Mouse (Mus musculus) MEL-GATA-1-ER (cell line): ENCODE results near the gene Arid1a.
"Not testable (repeated sequence)": the region's sequence is repeated elsewhere in the genome, so short reads cannot be mapped to it uniquely, and the experiment has no call there.

ENCODE experiments used
- DNase-seq: peaks from one replicate; pipeline ENCODE4 v3.0.0-alpha.2; 2012; ENCODE audit warnings: low read depth; ENCODE audit errors: extremely low read depth

Arid1a gene

DNA sequence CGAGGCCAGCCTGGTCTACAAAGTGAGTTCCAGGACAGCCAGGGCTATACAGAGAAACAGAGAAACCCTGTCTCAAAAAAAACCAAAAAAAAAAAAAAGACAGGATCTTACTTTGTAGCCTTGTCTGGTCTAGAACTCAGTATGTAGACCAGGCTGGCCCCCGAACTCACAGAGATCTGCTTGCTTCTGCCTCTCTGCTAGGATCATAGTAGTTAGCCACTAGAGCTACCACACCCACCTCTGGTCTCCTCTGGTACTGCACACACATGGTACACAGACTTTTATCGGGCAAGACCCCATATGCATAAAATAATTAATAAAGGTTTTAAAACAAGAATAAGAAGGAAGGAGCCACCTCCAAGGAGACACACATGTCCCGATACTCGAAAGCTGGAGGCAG lies 102.5 kb downstream of the Arid1a start:
- not testable (repeated sequence) for DNase-seq

DNA sequence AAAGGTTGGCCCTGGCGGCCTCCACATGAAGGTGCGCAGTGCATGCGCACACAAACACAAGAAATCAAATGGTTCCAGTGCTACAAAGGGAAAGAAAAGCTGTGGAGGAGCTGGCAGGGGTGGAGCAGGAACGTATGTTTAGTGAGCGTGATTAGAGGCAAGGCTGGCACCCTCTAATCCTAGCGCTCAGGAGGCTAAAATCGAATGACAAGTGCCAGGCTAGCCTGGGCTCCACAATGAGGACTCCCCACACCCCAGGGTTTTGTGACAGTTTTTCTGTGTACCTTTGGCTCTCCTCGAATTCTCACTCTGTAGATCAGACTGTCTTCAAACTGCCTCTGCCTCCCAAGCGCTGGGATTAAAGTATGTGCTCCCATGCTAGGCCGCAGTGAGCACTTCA lies 103.8 kb downstream of the Arid1a start:
- no peak for DNase-seq

DNA sequence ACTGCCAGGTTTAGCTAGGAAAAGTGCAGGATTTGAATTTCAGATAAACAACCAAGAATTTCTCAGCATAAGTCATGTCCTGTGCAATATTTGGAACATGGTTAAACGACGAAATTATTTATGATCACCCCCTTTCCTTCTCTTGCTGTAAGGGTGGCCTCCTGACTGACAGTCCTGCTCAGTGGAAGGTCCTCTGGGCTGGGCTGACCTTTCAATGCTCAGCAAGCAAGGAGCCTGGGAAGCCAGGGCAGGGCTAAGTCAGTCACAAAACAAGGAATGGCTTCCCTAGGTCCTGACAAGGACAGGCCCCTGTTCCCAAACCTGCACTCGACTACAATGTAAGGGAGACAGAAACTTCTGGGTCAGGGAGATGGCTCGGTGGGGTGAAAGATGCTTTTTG lies 104.6 kb downstream of the Arid1a start:
- no peak for DNase-seq

DNA sequence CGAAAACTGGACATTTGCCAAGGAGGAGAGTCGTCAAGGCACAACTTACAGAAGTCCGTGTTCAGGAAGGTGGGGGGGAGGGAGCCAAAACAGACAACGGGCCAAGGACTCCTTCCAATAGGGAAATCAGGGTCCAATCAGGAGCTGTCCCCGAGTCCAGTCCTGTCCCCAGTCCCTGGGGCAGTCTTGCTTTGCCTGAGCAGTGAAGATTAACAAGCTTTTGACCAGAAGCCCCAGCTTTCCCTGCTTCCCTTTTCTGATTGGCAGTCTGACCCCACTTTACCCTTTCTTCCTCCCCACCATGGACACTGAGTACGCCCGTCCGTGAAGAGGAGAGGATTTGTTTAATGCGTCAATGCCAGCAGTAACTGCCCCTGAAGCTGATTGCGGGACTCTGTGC lies 105.1 kb downstream of the Arid1a start:
- DNase-seq = no peak

DNA sequence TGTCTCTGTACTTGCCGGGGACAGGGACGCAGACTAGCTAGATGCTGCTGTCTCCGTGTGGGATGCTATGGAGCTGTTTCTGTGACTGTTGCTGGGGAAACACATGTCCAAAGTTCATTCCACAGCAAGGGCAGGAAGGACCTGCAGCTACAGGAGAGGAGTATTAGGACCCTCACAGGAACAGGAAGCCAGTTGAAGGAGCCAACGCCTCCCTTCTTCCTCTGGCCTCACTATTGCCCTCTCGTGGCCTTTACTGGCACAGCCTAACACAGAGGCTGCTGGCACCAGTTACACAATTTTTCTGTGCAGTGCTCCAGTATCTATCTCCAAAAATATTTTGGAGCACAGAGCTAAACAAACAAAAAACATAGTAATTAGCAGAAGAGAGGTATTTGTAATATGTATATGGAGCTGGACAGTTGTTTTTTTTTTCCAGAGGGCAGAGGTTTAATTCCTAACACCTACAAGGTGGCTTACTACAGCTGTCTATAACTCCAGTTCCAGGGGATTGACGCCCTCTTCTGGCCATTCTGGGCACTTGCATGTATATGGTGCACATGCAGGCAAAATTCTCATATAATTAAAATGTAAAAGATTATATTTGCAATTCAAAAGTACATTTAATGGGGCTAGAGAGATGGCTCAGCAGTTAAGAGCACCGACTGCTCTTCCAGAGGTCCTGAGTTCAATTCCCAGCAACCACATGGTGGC lies 106.4 kb downstream of the Arid1a start, which contains the start of gene Zdhhc18:
Gene Zdhhc18 (minus strand): TSS at position 166 of the 711 bp plus-strand sequence.
- DNase-seq = peak; percentile 84

DNA sequence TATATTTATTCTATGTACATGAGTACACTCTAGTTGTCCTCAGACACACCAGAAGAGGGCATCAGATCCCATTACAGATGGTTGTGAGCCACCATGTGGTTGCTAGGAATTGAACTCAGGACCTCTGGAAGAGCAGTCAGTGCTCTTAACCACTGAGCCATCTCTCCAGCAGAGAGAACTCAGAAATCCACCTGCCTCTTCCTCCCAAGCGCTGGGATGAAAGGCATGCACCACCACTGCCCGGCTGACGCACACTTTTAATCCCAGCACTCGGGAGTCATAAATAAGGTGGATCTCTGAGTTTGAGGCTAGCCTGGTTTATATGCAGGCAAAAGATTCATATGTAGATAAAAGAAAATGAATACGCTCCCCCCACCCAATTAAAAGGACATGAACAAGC lies 107.1 kb downstream of the Arid1a start:
- not testable (repeated sequence) for DNase-seq

DNA sequence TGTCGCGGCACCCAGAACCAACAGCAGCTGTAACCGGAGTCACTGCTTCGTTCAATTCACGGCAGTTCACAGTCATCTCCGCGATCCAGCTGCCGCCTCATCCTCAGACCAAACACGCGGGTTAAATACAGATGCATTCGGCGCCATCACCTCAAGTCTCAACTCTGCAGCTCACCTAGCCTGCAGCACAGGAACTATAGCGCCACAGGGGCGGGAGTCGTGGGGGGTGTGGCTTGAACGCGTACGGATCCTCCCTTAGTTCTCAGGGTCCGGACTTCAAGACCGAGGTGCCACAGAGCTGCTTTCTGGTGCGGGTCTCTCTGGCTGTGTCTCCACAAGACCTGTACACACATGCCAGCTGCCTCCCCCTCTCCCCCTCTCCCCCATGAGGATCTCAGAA lies 110.9 kb downstream of the Arid1a start:
- DNase-seq = no peak

DNA sequence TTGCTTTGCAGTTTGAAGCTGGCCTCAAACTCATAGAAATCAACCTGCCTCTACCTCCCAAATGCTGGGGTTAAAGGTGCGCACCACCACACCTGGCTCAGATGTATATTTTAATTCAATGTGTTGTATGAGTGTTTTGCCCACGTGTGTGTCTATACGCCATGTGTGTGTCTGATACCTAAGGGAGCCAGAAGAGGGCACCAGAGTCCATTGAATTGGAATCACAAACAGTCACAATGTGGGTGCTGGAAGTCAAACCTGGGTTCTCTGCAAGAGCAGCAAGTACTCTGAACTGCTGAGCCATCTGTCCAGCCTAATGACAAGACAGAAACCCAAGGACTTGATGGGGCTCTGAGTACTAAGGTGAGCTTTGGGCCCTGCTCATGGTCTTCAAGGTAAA lies 111.4 kb downstream of the Arid1a start:
- no peak for DNase-seq

DNA sequence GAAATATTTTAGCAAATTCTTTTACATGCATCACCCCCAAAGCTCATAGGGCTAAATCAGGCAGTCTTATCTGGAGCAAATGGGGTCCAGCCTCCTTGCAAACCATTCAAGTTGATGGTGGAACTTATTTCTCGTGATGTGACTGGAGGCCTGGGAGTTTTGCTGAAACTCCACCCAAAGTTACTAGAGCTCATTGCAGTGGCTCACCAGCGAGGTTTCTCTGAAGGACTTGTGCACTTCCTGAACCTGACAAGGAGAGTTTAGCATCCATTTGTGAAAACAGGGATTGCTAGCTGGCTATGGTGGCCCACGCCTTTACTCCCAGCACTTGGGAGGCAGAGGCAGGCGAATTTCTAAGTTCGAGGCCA lies 122.5 kb downstream of the Arid1a start:
- DNase-seq = no peak

DNA sequence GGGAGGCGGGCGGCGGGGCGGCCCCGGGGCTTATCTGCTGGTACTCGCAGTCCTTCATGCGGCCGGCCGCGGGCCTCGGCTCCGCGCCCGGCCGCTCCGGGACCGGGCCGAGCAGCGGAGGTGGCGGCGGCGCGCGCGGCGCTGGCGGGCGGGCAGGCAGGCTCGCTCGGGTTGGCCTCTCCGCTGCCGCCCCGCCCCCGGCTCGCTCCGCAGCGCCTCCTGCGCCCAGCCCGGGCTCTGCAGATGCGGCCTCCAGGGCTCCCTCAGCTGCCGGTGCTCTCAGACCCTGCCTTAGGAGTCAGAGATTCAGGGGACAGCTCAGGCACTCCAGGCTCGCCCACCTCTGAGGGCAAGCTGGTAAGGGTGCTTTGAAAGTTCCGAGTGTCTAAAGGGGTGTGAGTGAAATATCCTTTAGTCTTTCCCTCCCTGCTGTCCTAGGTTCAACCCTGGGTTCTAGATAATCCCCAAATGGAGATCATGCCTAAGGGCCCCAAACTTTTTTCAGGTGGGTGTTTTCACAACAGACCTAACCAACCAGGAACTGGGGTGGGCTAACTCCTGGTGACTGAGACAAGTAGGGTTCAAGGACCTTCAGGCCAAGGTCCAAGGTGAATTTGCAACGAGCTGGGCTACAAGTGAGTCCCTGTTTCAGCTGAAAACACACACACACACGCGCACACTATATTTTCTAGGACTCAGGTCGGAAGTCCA lies 123.1 kb downstream of the Arid1a start:
- peak; percentile 38 for DNase-seq

DNA sequence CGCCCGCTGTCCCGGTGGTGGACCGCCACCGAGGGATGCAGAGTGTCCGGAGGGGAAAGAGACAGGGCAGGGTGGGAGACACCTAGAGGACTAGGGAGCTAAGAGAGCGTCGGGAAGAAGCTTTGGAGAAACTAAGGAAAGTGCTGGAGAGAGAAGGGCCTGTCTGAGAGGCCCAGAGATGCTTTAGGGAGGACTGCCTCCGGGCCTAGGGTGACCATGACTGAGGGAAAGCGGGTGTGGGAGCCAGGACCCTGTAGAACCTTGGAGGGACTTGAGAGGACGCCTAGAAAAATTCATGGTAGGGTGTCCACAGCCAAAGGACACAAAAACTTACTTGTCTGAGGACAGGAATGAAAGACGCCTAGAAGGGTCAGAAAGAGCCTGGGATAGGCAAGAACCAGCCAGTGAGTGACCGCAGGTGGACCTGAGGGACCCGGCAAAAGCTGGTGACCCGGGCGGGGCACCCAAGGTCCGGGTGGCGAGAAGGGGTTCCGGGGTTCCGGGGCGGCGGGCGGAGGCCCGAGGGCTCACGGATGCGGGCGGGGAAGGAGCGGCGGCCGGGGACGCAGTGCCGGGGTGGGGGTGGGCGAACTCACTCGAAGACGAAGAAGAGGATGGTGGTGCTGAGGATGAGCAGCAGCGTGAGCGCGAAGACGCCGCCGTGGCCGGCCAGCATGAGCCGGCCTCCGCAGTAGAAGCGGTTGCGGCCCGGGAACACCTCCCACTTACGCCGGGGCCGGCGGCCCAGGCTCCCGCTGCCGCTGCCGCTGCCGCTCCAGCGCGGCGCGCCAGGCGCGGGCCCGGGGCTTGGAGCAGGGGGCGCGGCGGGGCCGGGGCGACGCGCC lies 123.9 kb downstream of the Arid1a start:
- no peak for DNase-seq

DNA sequence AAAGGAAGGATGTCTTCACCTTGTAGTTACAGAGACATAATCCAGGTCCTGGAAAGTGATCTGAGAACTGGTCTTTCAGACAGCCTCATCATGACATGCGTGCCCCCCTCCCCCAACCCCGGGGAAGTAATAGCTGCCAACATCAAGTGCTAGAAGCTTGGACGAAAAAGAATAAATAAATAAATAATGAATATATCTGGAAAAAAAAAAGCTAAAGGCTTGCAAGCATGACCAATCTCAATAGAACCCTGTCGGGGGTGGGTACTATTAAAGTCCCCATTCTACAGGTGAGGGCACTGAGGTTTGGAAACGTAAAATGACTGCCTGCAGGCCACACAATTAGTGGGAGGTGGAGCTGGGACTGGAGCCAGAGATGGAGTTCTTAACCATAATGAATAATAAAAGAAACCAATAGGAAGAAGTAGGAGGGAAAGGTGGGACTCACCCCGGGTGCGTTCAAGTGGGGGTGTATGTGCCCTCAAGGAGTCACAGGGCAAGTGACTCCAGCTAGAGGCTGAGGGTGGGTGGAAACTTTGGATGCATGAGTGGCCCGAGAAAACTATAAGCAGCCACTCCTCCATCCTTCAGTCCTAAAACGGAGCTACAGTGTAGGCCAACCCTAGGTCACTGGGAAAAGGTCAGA lies 124.7 kb downstream of the Arid1a start:
- no peak for DNase-seq

DNA sequence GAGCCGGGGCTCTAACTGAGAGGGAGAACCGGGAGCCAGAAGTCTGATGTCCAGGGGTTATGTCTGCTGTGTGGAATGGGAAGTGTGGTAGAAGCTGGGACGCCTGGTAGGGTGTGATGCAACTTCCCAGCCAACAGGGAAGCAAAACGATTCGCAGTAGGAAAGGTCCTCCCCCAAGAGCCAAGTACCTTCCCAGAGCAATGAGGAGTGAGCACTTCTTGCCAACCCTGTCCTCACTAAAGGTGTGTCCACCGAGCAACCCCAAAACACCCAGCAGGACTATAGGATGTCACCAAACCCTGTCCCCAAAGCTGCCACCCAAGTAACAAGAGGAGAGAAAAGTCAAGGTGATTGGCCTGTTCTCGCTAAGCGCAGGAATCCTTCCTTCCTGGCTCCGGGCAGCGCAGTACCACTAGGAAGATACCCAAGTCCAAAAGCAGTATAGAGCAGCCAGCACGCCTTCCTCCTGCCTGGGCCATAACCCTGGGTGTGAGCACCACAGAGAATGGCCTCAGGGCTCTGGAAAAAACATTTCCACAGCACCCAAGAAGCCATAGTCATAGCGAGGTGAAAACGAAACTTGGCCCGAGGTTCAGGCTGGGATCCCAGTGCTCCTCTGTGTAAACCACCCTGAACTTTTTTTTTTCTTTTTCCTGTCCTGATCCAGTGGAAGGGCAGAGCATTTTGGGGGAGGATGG lies 125.3 kb downstream of the Arid1a start:
- DNase-seq = no peak

DNA sequence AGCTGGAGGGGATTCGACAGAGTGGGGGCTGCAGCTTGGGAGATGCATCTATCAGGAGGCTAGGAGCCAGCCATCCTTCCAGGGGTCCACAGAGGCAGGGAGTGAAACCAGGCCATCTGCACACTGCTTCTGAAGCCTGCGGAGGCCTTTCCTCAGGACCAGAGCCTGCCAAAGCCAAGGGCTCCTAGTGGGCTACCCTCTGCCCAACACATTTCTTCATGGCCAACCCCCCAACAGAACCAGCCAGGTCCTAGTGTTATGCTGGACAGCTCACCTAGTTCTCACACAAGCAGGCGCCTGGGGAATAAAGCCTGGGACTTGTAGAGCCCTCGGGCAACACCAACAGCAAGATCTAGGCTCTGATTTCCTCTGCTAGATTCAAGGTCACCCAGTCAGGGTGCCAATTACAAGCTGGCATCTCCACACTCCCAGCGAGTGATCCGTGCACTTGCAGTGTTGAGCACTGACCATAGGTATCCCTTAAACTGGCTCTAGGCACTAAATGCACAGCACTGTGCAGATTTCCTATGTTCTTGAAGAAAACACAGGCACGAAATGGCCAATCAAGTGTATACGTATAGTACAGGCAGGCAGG lies 126.1 kb downstream of the Arid1a start:
- no peak for DNase-seq

DNA sequence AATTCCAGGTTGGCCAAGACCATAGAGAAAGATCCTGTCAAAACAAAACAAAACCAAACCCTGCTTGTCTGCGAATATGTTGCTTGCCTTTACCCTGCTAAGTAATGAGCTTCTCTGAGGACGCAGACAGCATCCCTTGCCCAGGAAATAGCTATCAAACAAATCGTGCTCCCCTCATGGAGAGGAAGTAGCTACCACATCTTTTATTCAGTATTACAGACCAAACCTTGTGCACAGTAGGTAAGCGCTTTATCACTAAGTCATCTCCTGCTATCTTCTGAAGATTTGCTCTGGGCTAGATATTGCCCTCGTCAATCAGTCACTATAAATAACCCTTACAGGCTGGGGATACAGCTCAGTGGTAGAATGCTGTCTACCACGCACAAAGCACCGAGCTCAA lies 127.4 kb downstream of the Arid1a start:
- no peak for DNase-seq
